Mouse (Mus musculus) heart, postnatal 0 days (tissue): Measurements from ENCODE around the gene Ccdc152.

Experiments
- CTCF ChIP-seq: IDR thresholded peaks from 2 replicates; pipeline ENCODE4 v1.5.1; 2016; ENCODE audit warnings: antibody characterized with exemption, control low read depth, low read depth
- EP300 ChIP-seq: IDR thresholded peaks from 2 replicates; pipeline ENCODE4 v1.6.1; 2016; ENCODE audit warnings: antibody characterized with exemption, low read depth

- TF ChIP-seq EP300 (no peak), CTCF (no peak)
These were observed 5.7 kb downstream of the Ccdc152 start for GRCm38 (mm10) chr15:3297615-3298014.
